Mouse (Mus musculus) gastrocnemius, postnatal 14 days (tissue): Measurements from ENCODE around the gene Ypel3. TPM values are rescaled to one million over a fixed set of nuclear protein-coding genes. Genes with fewer than 3 reads are reported as not detected.
A peak's percentile ranks its signal among the peaks of the same experiment; 100 is the strongest.
"Not testable (repeated sequence)": the region's sequence is repeated elsewhere in the genome, so short reads cannot be mapped to it uniquely, and the experiment has no call there.

Source experiments
- DNase-seq: peaks from one replicate; pipeline ENCODE4 v3.0.0; 2021; ENCODE audit warnings: mixed read lengths
- intact Hi-C: fragments of 180-260 bp; cut with DNase I; formaldehyde crosslinking; loops from one replicate; pipeline ENCODE4 v1.15.1; 2025; ENCODE audit warnings: low total_unique reads
- long read RNA-seq, 2 experiments: library from polyadenylated mRNA; stranded (forward); transcript quantifications; one replicate each; pipeline ENCODE4 v2.0.0; 2021
- total RNA-seq, 2 experiments: library from RNA; stranded (reverse); gene quantifications; 2 replicates each; pipeline ENCODE4 v1.2.3; 2021

Gene Ypel3
- total RNA-seq = 10 to 100 TPM; 52.4 to 64.9 TPM
- long read RNA-seq, experiment 1, transcript Ypel3-201 (5 exons, 973 nt) = major isoform, 49 of 61 reads
- long read RNA-seq, experiment 1, partial matches to known transcripts = 1 of 61 reads
- long read RNA-seq, experiment 1, other reads (novel, unspliced or antisense) = 7 of 61 reads
- long read RNA-seq, experiment 2, transcript Ypel3-201 (5 exons, 973 nt) = major isoform, 65 of 76 reads
- long read RNA-seq, experiment 2, partial matches to known transcripts = 0 of 76 reads
- long read RNA-seq, experiment 2, other reads (novel, unspliced or antisense) = 6 of 76 reads

GRCm38 (mm10) chr7:126776598-126777057 lies at the start of gene Ypel3:
Ypel3 (plus strand) TSS chr7:126776955.
- intact Hi-C loops = no loop called here
- DNase-seq = peak; percentile 97

- DNase-seq, intact Hi-C loops: not testable (repeated sequence)
Measured at GRCm38 (mm10) chr7:126730256-126730789, 46.4 kb upstream of the Ypel3 start.

DNA sequence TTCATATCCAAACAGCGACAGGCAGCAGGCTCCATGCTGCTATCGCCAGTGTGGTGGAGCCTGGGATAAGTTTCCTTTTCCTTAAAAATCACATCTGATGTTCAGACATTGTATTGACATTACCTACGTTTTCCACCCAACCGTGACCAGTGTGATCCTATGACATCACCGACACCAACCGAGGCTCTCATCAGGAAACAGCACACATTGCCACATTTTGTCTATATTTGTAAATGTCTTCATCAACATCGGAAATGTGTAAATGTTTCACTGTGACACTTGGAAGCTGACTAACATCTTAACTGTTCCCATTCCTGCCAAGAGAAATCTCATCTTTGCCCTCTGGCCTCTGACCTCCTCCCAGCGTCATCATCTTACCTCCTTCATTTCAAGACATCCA lies 40.6 kb upstream of the Ypel3 start:
- DNase-seq = no peak
- intact Hi-C loops = no loop called here

- intact Hi-C loops = no loop called here
- DNase-seq = no peak
Measured at GRCm38 (mm10) chr7:126739551-126739950, 37.2 kb upstream of the Ypel3 start.

GRCm38 (mm10) chr7:126740132-126740735 lies 36.5 kb upstream of the Ypel3 start:
- no peak for DNase-seq
- intact Hi-C loops = no loop called here

- no peak for DNase-seq
- intact Hi-C loops = no loop called here
Measured at GRCm38 (mm10) chr7:126740977-126741376, 35.8 kb upstream of the Ypel3 start.

GRCm38 (mm10) chr7:126741452-126741851 lies 35.3 kb upstream of the Ypel3 start:
- intact Hi-C loops = no loop called here
- DNase-seq = no peak

GRCm38 (mm10) chr7:126741964-126742482 lies 34.7 kb upstream of the Ypel3 start:
- intact Hi-C loops = no loop called here
- no peak for DNase-seq

DNA sequence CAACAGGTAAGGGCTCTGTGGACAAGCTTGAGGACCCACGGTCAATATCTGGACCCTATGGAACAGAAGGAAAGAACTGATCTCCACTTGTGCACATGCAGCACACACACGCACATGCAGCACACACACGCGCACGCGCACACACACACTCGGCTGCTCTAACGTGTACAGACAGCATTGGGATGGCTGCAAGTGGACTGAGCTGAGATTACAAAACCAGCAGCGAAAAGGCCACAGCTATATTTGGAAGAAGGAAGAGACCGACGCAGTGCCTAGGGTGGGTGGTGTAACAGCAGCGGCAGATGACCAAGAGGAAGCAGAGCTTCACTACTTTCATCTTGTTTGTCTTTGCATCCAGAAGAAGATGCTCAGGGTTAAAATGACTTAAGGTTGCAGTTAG lies 30.7 kb upstream of the Ypel3 start:
- intact Hi-C loops = no loop called here
- DNase-seq = no peak

DNA sequence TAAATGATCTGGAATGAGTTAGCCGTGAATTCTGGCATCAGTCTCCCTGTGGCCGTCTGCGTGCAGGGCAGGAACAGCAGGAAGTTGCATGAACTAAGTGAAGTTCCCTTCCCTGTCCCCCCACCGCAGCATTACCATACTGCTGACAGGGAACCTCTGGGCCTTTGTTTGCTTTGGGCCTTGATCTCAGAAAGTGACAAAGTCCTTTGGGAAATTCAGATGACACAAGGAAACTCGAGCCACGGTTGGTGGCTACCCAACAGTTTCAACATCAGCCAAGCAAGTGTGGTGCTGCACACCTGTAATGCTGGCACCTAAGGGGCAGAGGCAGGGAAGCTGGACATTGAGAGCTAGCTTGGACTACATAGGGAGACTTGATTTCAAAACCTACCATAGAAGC lies 30.0 kb upstream of the Ypel3 start:
- no peak for DNase-seq
- intact Hi-C loops = no loop called here

GRCm38 (mm10) chr7:126748824-126749223 lies 27.9 kb upstream of the Ypel3 start:
- intact Hi-C loops = no loop called here
- DNase-seq = no peak

DNA sequence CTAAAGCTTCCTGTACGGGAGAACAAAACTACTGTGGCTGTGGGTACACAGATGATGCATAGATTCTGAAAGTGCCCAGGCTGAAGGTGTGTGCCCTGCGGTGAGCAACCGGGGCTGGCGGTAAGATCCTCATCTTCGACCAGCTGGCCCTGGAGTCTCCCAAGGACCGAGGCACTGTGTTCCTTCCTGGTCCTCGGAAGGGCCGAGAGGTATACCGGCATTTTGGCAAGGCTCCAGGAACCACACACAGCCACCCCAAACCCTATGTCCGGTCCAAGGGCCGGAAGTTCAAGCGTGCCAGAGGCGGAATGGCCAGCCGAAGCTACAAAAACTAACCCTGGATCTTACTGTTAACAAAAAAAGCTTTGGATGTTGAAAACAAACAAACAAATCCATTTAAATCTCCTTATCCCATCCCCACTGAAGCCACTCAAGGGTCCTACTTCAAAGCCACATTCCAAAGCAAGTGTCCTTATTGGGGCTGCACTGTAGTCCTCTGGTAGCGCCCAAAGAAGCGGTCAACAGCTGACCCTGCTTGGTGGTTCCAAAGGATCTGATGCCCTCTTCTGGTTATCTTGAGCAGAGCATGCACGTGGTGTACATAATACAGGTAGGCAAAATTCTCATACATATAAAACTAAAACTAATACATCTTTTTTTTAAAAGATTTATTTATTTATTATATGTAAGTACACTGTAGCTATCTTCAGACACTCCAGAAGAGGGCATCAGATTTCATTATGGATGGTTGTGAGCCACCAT lies 27.0 kb upstream of the Ypel3 start:
- DNase-seq = no peak
- intact Hi-C loops = no loop called here

- DNase-seq = peak; percentile 80
- intact Hi-C loops = no loop called here
Measured at GRCm38 (mm10) chr7:126754866-126755265, 21.9 kb upstream of the Ypel3 start.

- no peak for DNase-seq
- intact Hi-C loops = no loop called here
Measured at GRCm38 (mm10) chr7:126758539-126758938, 18.2 kb upstream of the Ypel3 start.

- intact Hi-C loops = no loop called here
- DNase-seq = peak; percentile 90
Measured at GRCm38 (mm10) chr7:126759050-126759671, 17.6 kb upstream of the Ypel3 start, which contains the start of gene Mapk3. Mapk3 (plus strand) TSS chr7:126759601.

- DNase-seq = no peak
- intact Hi-C loops = no loop called here
Measured at GRCm38 (mm10) chr7:126759672-126760390, 16.9 kb upstream of the Ypel3 start.

DNA sequence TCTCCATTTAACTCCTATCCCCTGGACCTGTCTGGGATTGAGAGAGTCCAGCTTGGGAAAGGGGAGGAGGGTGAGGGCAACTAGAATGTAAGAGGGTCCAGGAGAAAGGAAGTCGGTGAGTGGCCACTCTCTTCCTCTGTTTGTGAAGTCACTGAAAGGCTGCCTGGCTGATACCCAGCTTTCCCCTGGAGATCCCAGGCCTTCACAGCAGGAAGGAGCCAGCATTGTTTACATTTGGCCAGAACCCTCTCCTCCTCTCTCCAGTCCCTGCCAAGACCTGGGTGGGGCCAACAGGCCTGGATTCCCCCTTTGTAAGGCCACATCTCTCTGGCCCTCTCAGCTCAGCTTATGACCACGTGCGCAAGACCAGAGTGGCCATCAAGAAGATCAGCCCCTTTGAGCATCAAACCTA lies 16.4 kb upstream of the Ypel3 start:
- intact Hi-C loops = no loop called here
- peak; percentile 79 for DNase-seq

DNA sequence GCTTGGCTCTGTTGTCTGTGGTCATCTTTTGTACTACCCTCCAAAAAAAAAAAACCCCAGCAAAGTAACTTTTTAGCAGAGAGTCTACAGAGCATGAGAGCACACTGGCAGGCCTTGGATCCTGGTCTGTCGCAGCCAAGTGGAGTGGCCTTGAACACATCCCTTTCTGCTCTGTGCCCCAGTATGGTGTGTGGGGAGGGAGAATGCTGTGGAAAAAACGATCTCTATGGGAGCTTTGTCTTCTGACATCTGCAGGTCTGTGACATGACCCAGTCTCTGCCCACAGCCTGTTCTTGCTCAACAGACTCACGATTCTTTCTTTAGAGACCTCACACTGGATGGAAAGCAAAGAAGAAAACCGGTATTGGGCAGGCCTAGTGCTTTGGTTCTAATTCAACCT lies 15.8 kb upstream of the Ypel3 start:
- intact Hi-C loops = no loop called here
- no peak for DNase-seq

DNA sequence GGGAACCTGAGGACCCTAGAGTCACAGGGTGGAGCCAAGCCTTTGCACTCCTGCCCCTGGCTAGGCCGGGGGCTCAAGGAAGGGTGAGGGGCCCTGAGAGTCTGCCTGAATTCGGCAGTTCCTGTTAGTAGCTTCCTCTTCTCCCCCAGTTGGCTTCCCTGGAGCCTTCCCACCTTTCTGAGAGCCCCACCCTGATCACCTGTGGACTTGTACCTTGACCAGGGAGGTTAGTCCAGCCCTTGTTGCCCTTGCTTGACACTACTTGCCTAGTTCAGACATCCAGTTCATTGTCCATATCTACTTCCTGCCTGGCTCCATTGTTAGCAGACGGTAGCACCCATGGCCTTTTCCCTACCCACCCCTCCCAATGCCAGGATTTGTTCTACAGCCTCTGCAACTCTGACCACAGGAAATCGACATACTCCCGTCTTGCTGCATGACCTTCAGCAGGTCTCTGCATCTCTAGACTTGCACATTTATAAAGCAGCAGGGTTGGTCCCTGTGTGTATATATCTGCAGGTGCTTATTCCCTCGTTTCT lies 15.2 kb upstream of the Ypel3 start:
- intact Hi-C loops = no loop called here
- DNase-seq = no peak
